Mouse (Mus musculus): ENCODE measurements around the gene Atp6v1g1. TPM values are rescaled to one million over a fixed set of nuclear protein-coding genes. Genes with fewer than 3 reads are reported as not detected.

Atp6v1g1 gene
- polyA plus RNA-seq (2016; fragmentation: Nextera tagmentation; extraction: Ambion mirVana) = 290 and 319 TPM in 2 replicates

DNA sequence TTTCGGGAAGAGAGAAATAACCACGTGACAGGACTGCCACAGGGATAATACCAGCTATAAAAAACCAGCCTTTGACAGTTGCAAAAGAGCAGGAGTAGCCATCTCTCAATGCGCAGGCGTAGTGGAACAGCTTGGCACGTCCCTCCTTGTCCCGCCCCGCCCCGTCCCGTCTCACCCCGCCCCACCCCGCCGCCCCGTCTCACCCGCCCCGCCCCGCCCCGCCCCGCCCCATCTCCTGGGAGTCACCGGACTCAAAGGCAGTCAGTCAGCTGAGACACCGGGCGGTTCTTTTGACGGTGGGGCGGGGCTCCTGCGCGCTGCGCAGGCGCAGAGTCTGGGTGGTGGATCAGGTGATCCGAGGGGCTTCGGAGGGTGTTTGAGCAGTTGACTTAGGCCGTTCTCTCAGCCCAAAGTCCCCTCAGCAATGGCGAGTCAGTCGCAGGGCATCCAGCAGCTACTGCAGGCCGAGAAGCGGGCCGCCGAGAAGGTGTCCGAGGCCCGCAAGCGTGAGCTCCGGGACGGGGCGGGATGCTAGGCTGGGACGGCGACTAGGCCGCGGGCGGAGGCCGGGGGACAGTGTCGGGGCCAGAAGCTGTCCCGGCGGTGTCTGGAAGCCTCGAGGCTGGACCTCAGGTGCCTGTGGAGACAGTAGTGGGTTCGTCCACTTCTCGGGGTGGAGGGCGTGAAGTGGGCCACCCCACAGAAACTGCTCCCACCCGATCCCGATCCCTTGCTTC, at the start of gene Atp6v1g1:
Gene Atp6v1g1 (plus strand): TSS at position 279 of the 737 bp plus-strand sequence.
- H3K4me1 ChIP-seq = peaks cover 39% of the 10 kb centered on the region
- WGBS = 2% methylated on average over 57 of the region's 57 CpGs

DNA sequence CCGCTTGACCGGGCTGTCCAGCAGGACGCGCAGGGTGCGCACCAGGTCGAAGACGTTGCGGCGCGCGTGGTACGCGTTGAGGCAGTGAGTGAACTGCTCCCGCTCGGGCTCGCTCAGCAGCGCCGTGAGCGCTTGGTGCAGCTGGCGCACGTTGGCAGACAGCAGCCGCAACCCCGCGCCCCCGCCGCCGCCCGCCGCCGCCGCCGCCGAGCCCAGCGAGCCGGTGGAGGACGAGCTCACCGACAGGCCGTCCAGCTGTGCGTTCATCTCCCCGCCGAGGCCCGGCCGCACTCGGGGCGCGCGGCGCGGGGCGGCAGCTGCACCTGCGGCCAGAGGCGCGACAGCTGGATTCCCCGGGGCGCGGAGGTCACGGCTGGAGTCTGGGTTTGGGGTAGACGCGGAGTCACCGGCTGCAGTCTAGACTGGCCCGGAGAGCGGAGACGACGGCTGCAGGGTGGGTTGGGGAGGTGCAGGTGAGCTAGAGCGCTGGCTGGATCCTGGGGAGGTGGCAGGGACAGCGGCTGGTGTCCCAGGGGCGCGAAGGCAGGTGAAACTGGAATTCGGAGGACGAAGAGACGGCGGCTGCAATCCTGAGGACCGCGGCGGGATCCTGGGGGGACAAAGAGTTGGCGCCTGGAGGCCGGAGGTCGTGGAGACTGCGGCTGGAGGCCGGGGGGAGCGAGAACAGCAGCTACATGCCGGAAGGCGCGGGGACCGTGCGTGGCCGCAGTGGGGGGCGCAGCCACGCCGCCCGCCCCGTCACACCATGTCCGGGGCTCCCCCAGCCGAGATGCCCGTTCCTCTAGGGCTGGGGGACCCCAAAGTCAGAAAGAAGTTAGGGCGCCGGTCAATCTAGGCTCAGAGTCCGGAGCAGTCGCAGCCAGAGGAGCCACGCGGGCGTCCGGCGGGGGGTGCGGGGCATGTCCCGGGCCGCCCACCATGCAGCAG, 49.3 kb upstream of the Atp6v1g1 start:
- no peaks in the 10 kb centered on the region for H3K36me3 ChIP-seq
- H3K4me1 ChIP-seq = peaks cover 79% of the 10 kb centered on the region
- H3K27me3 ChIP-seq (ENCODE audit: low read depth, poor library complexity, severe bottlenecking) = peaks cover 22% of the 10 kb centered on the region
- DNase-seq (ENCODE audit: low spot score) = peak; percentile 63
- WGBS = under 1% methylated on average over 106 of the region's 107 CpGs
- peak overlapping the region; percentile 89 for H3K4me3 ChIP-seq
- no peaks in the 10 kb centered on the region for H3K9me3 ChIP-seq (replicated peaks)
- peak overlapping the region; percentile 93 for H3K27ac ChIP-seq (replicated peaks)

More for the DNA sequence above, at the start of gene Atp6v1g1:
- Histone ChIP-seq H3K9me3 (replicated peaks) (no peaks in the 10 kb centered on the region), H3K27me3 (ENCODE audit: low read depth, poor library complexity, severe bottlenecking) (no peaks in the 10 kb centered on the region), H3K4me3 (peak within 1 kb of the TSS; percentile 91), H3K27ac (replicated peaks) (peak within 1 kb of the TSS; percentile 96), H3K36me3 (peaks cover 19% of the 10 kb centered on the region)
- DNase-seq (ENCODE audit: low spot score) = peak; percentile 97

DNA sequence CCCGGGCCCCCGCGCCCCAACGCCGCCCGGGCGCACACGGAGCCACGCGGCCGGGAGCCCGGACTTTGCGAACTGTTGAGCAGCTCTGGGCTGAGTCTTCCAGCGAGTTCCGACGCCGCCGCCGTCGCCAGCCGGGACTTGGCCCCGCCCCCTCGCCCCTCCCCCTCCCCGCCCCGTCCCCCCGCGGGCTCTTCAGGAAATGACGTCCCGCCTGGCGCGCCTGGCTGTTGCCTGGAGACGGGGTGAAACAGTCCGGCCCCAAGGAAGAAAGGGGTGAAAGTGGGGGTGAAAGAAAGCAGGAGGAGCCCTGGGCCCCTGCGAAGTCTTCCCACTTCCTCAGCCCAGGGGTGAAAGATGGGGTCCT, 48.7 kb upstream of the Atp6v1g1 start, which contains the start of gene Whrn:
Gene Whrn (minus strand): TSS at position 77 of the 364 bp plus-strand sequence.
- Histone ChIP-seq H3K4me3 (peak within 1 kb of the TSS; percentile 89), H3K27me3 (ENCODE audit: low read depth, poor library complexity, severe bottlenecking) (peaks cover 25% of the 10 kb centered on the region), H3K27ac (replicated peaks) (peak within 1 kb of the TSS; percentile 93), H3K9me3 (replicated peaks) (no peaks in the 10 kb centered on the region), H3K36me3 (no peaks in the 10 kb centered on the region), H3K4me1 (peaks cover 74% of the 10 kb centered on the region)
- under 1% methylated on average over 34 of the region's 34 CpGs for WGBS
- peak; percentile 89 for DNase-seq (ENCODE audit: low spot score)

DNA sequence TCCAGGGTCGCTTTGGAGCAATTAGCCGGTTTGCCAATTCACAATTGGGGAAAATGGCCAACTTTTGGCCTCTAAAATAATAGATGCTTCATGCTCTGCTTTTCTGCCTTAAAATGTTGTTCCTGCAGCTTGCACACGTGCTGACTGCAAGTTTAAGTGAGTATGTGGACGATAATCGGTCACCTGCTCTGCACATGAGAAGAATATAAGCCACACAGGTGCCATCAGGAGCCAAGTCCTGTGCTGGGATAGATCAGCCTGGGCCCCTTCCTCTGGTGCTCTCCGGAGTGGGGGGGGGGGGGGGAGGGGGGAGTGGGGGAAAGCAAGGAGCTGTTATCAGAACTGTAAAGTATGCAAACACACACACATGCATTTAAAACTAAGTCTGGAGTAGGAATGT, 48.3 kb upstream of the Atp6v1g1 start:
- DNase-seq (ENCODE audit: low spot score) = no peak
- Histone ChIP-seq H3K4me3 (peak overlapping the region; percentile 89), H3K27me3 (ENCODE audit: low read depth, poor library complexity, severe bottlenecking) (peaks cover 25% of the 10 kb centered on the region), H3K36me3 (no peaks in the 10 kb centered on the region), H3K27ac (replicated peaks) (peak overlapping the region; percentile 93), H3K9me3 (replicated peaks) (no peaks in the 10 kb centered on the region), H3K4me1 (peaks cover 69% of the 10 kb centered on the region)
- 20% methylated on average over 6 of the region's 6 CpGs for WGBS

DNA sequence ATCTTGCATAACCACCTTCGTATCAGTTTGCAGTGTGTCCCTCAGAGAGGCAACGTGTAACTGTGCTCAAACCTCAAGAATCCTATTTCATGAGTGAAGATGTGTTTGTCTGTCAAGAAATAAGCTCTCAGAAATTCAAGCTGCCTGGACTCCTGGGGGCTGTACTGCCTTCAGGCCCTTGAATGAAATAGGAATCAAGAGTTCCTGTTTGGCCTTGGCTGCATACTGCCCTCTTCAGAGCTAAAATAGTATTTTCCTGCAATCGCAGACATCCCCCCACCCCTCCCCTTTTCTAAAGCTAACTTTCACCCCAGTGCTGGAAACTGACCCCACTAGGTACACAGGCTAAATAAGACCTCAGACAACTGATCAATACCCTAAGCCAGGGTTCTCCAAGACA, 46.2 kb upstream of the Atp6v1g1 start:
- no peak for DNase-seq (ENCODE audit: low spot score)
- Histone ChIP-seq H3K27me3 (ENCODE audit: low read depth, poor library complexity, severe bottlenecking) (peaks cover 19% of the 10 kb centered on the region), H3K36me3 (no peaks in the 10 kb centered on the region), H3K9me3 (replicated peaks) (no peaks in the 10 kb centered on the region), H3K4me3 (no peak overlapping the region), H3K4me1 (peaks cover 49% of the 10 kb centered on the region), H3K27ac (replicated peaks) (0 out of 2 replicates have a peak overlapping the region, but pooled peaks have one; percentile 28)
- 43% methylated on average over 3 of the region's 3 CpGs for WGBS

DNA sequence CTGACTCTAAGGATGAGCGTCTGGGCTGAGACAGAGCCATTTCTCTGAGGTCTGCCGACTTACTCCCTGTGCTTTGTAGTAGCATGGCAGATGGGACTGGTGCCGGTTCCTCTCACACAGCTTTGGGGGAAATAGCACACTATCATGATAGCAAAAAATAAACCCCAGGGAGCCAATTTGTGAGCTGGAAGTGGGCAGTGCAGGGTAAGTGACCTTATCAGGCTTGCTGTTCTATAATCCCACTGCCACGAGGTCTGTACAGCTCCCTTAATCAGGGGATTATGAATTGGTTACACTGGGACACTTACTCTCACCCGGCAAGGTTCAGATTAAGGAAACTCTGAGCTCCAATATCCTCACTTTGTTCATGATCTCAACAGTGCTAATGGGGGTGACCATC, 43.5 kb upstream of the Atp6v1g1 start:
- no peaks in the 10 kb centered on the region for H3K9me3 ChIP-seq (replicated peaks)
- no peak overlapping the region for H3K27ac ChIP-seq (replicated peaks)
- H3K4me3 ChIP-seq = no peak overlapping the region
- no peaks in the 10 kb centered on the region for H3K36me3 ChIP-seq
- peaks cover 9% of the 10 kb centered on the region for H3K27me3 ChIP-seq (ENCODE audit: low read depth, poor library complexity, severe bottlenecking)
- 69% methylated on average over 5 of the region's 5 CpGs for WGBS
- H3K4me1 ChIP-seq = peaks cover 24% of the 10 kb centered on the region
- DNase-seq (ENCODE audit: low spot score) = no peak

DNA sequence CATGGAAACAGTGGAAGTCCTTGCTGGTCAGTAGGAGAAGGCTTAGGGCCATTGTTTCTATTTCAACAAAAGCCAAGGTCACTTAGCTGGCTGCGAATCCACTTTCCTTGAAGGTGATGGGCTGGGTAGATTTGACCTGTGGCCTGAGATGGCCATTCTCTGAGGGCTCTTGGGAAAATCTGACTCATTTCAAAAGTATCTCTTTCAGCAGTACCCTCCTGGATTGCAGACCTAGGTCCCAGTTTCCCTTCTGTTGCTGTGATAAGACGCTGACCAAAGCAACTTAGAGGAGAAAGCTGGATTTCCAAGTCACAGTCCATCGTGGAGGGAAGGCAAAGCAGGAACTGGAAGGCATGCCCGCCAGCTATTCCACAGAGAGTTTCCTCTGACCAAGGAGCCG, 40.6 kb upstream of the Atp6v1g1 start:
- H3K4me1 ChIP-seq = no peaks in the 10 kb centered on the region
- WGBS = 81% methylated on average over 5 of the region's 5 CpGs
- H3K36me3 ChIP-seq = no peaks in the 10 kb centered on the region
- DNase-seq (ENCODE audit: low spot score) = no peak
- no peak overlapping the region for H3K4me3 ChIP-seq
- H3K27ac ChIP-seq (replicated peaks) = no peak overlapping the region
- peaks cover 9% of the 10 kb centered on the region for H3K27me3 ChIP-seq (ENCODE audit: low read depth, poor library complexity, severe bottlenecking)
- H3K9me3 ChIP-seq (replicated peaks) = no peaks in the 10 kb centered on the region

DNA sequence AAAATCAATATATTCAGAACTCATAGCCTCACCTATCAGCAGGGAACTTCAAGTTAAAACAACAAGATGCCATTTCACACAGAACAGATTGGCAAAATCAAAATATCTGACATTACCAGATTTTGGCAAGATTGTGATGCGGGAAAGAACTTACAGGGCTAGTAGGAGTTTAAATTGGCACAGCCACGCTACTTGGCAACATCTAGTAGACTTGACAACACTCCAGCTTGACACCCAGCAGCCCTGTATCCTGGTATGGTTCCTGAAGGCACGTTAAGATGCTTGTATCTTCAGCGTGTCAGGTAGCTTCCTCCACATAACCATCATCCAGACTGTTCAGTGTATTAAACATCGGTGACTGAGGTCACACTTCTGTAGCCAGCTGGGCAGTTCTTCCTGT, 37.1 kb upstream of the Atp6v1g1 start:
- DNase-seq (ENCODE audit: low spot score) = no peak
- Histone ChIP-seq H3K27me3 (ENCODE audit: low read depth, poor library complexity, severe bottlenecking) (no peaks in the 10 kb centered on the region), H3K4me3 (no peak overlapping the region), H3K4me1 (no peaks in the 10 kb centered on the region), H3K9me3 (replicated peaks) (no peaks in the 10 kb centered on the region), H3K27ac (replicated peaks) (no peak overlapping the region), H3K36me3 (no peaks in the 10 kb centered on the region)
- 80% methylated on average over 5 of the region's 5 CpGs for WGBS

DNA sequence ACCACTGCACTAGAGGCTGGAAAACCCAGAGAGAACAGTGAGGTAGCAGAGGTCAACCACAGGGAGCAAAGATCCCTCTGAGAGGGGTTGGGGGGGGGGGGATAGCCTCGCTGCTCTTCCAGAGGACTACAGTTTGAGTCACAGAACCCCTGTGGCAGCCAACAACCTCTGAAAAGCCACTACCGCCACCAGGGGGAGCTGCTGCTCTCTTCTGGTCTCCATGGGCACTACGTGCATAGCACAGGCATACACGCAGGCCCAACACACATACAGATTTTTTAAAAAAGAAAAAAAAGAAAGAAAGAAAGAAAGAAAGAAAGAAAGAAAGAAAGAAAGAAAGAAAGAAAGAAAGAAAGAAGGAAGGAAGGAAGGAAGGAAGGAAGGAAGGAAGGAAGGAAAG, 36.3 kb upstream of the Atp6v1g1 start:
- WGBS = 17% methylated on average over 4 of the region's 4 CpGs
- Histone ChIP-seq H3K27ac (replicated peaks) (no peak overlapping the region), H3K9me3 (replicated peaks) (no peaks in the 10 kb centered on the region)

DNA sequence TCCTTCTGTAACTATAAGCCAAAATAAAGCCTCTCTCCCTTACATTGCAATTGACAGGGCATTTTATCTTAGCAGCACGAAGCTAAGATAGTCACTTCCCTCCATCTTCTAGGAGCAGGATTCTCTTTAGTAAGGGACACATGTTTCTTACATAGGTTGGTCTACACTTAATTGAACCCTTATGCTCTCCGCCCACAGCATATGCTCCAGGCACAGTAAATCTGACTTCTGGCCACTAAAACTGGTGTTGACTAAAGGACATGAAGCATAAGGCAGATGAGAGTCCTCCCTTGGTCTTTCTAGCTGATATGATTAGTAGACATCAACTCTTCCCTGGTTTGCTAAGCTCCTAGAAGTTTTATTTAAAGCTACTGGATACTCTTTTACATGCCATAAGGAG, 31.7 kb upstream of the Atp6v1g1 start:
- Histone ChIP-seq H3K36me3 (no peaks in the 10 kb centered on the region), H3K4me3 (no peak overlapping the region), H3K27me3 (ENCODE audit: low read depth, poor library complexity, severe bottlenecking) (no peaks in the 10 kb centered on the region), H3K4me1 (no peaks in the 10 kb centered on the region), H3K9me3 (replicated peaks) (no peaks in the 10 kb centered on the region), H3K27ac (replicated peaks) (no peak overlapping the region)
- DNase-seq (ENCODE audit: low spot score) = no peak
- 87% methylated on average over 2 of the region's 2 CpGs for WGBS

More for the DNA sequence above, 36.3 kb upstream of the Atp6v1g1 start:
- H3K4me3 ChIP-seq = no peak overlapping the region
- no peaks in the 10 kb centered on the region for H3K27me3 ChIP-seq (ENCODE audit: low read depth, poor library complexity, severe bottlenecking)
- no peaks in the 10 kb centered on the region for H3K36me3 ChIP-seq
- no peaks in the 10 kb centered on the region for H3K4me1 ChIP-seq
- DNase-seq (ENCODE audit: low spot score) = peak; percentile 66

DNA sequence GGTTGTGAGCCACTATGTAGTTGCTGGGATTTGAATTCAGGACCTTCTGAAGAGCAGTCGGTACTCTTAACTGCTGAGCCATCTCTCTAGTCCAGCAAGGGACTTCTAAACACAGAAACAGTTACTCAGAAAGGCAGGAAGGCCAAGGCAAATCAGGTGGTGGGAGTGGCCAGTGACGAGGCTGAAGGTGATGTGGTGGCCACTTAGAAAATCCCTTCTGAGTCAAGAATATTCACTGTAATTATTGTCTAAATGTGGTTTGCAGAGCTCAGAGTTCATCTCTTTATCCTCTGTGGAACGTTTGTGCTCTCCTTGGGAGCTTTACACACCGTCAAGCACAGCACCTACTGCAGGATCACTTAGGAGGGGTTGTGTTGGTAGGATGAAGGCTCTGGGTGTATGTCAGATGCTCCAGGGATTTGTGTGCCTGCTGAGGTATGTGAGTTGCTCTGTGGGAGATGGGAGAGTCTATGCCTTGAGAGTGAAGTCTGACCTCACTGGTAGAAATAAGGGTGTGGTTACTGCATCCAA, 30.1 kb upstream of the Atp6v1g1 start:
- Histone ChIP-seq H3K4me1 (no peaks in the 10 kb centered on the region), H3K4me3 (no peak overlapping the region), H3K36me3 (no peaks in the 10 kb centered on the region), H3K27me3 (ENCODE audit: low read depth, poor library complexity, severe bottlenecking) (no peaks in the 10 kb centered on the region), H3K9me3 (replicated peaks) (no peaks in the 10 kb centered on the region), H3K27ac (replicated peaks) (no peak overlapping the region)
- WGBS = 80% methylated on average over 4 of the region's 4 CpGs
- DNase-seq (ENCODE audit: low spot score) = no peak

DNA sequence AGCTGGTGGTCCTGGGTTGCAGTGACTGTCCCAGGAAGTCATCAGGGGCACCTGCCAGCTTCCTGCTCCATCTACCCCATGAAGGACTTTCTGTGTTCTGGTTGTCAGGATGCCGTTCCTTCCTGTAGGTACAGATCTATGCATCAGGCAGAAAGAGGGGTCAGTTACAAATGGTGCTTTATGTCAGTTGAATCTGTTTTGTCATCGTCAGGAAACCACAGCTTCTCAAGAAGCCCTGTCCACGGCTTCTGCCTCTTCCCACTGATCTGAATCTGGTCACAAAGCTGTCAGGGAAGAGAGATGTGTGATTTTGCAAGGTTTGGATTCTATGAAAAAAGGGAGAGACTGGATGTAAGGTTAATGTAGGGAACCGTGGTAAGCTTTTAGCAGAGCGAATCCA, 29.6 kb upstream of the Atp6v1g1 start:
- H3K27me3 ChIP-seq (ENCODE audit: low read depth, poor library complexity, severe bottlenecking) = no peaks in the 10 kb centered on the region
- no peak for DNase-seq (ENCODE audit: low spot score)
- H3K27ac ChIP-seq (replicated peaks) = no peak overlapping the region
- H3K4me1 ChIP-seq = no peaks in the 10 kb centered on the region
- H3K9me3 ChIP-seq (replicated peaks) = no peaks in the 10 kb centered on the region
- no peaks in the 10 kb centered on the region for H3K36me3 ChIP-seq
- WGBS = 85% methylated on average over 5 of the region's 5 CpGs
- no peak overlapping the region for H3K4me3 ChIP-seq

Data from midbrain, embryonic 10.5 days (tissue).